Mouse (Mus musculus) kidney, postnatal 10 days (tissue): Measurements from ENCODE around the gene Sppl2c.
"Not testable (repeated sequence)": the region's sequence is repeated elsewhere in the genome, so short reads cannot be mapped to it uniquely, and the experiment has no call there.

Experiments
- DNase-seq: peaks from one replicate; pipeline ENCODE4 v3.0.0; 2021; ENCODE audit warnings: mixed read lengths

Sppl2c gene

GRCm38 (mm10) chr11:104197861-104198260 lies 11.7 kb downstream of the Sppl2c start:
- DNase-seq = peak; percentile 81

GRCm38 (mm10) chr11:104203271-104203670 lies 17.1 kb downstream of the Sppl2c start:
- no peak for DNase-seq

- no peak for DNase-seq
Observed at GRCm38 (mm10) chr11:104206573-104206972, 20.4 kb downstream of the Sppl2c start.

GRCm38 (mm10) chr11:104209041-104209440 lies 22.9 kb downstream of the Sppl2c start:
- no peak for DNase-seq

GRCm38 (mm10) chr11:104211251-104211650 lies 25.1 kb downstream of the Sppl2c start:
- no peak for DNase-seq

- not testable (repeated sequence) for DNase-seq
Observed at GRCm38 (mm10) chr11:104214128-104214527, 28.0 kb downstream of the Sppl2c start.

- DNase-seq = no peak
Observed at GRCm38 (mm10) chr11:104218075-104218474, 31.9 kb downstream of the Sppl2c start.

GRCm38 (mm10) chr11:104220291-104220690 lies 34.2 kb downstream of the Sppl2c start:
- DNase-seq = no peak

- DNase-seq = no peak
Observed at GRCm38 (mm10) chr11:104221751-104222150, 35.6 kb downstream of the Sppl2c start.

GRCm38 (mm10) chr11:104223301-104223700 lies 37.2 kb downstream of the Sppl2c start:
- DNase-seq = no peak

GRCm38 (mm10) chr11:104229391-104229790 lies 43.3 kb downstream of the Sppl2c start:
- no peak for DNase-seq

- peak; percentile 43 for DNase-seq
Observed at GRCm38 (mm10) chr11:104230066-104230778, 44.1 kb downstream of the Sppl2c start.

- peak; percentile 92 for DNase-seq
Observed at GRCm38 (mm10) chr11:104231041-104231911, 45.1 kb downstream of the Sppl2c start, which contains the start of gene Mapt. Gene Mapt (plus strand): TSS chr11:104231390.

- peak; percentile 55 for DNase-seq
Observed at GRCm38 (mm10) chr11:104232141-104233061, 46.3 kb downstream of the Sppl2c start.

- no peak for DNase-seq
Observed at GRCm38 (mm10) chr11:104233101-104233500, 47.0 kb downstream of the Sppl2c start.

GRCm38 (mm10) chr11:104233574-104234206 lies 47.6 kb downstream of the Sppl2c start:
- DNase-seq = no peak

- DNase-seq = no peak
Observed at GRCm38 (mm10) chr11:104234680-104235079, 48.6 kb downstream of the Sppl2c start.

GRCm38 (mm10) chr11:104235881-104236280 lies 49.8 kb downstream of the Sppl2c start:
- no peak for DNase-seq

GRCm38 (mm10) chr11:104237226-104237625 lies 51.1 kb downstream of the Sppl2c start:
- DNase-seq = peak; percentile 42

GRCm38 (mm10) chr11:104237958-104238747 lies 52.0 kb downstream of the Sppl2c start:
- no peak for DNase-seq
